Mouse (Mus musculus) C2C12 (cell line): ENCODE measurements around the gene Epdr1. TPM values are rescaled to one million over a fixed set of nuclear protein-coding genes. Genes with fewer than 3 reads are reported as not detected.

Experiments used
- H3K27me3 ChIP-seq: one replicate; pipeline ENCODE4 v1.6.1; 2011; ENCODE audit not compliant: control insufficient read depth, insufficient read depth, insufficient read length
- H3K36me3 ChIP-seq: one replicate; pipeline ENCODE4 v1.6.1; 2011; ENCODE audit not compliant: control insufficient read depth, insufficient read depth
- H3K4me3 ChIP-seq: one replicate; pipeline ENCODE4 v1.5.1; 2011; ENCODE audit warnings: mild to moderate bottlenecking, control low read depth; ENCODE audit not compliant: poor library complexity, insufficient read depth, severe bottlenecking
- H3K79me2 ChIP-seq: one replicate; pipeline ENCODE4 v1.6.1; 2011; ENCODE audit not compliant: control insufficient read depth, insufficient read depth
- H3K79me3 ChIP-seq: one replicate; pipeline ENCODE4 v1.6.1; 2011; ENCODE audit warnings: low read depth, control low read depth
- H3ac ChIP-seq: one replicate; pipeline ENCODE3; 2011; ENCODE audit warnings: low read depth; ENCODE audit not compliant: control insufficient read depth, insufficient read length
- CEBPB ChIP-seq: IDR thresholded peaks from one replicate; pipeline ENCODE4 v1.6.1; 2011; ENCODE audit warnings: low read depth, mild to moderate bottlenecking, control low read depth, moderate library complexity
- CTCF ChIP-seq: IDR thresholded peaks from one replicate; pipeline ENCODE4 v1.5.1; 2011; ENCODE audit not compliant: control insufficient read depth, insufficient read depth, insufficient read length
- FOSL1 ChIP-seq: IDR thresholded peaks from one replicate; pipeline ENCODE4 v1.8.0; 2011; ENCODE audit warnings: mild to moderate bottlenecking, low read length; ENCODE audit not compliant: poor library complexity, insufficient read depth, severe bottlenecking
- MAX ChIP-seq: IDR thresholded peaks from one replicate; pipeline ENCODE4 v1.6.1; 2011; ENCODE audit warnings: mild to moderate bottlenecking, control low read depth
- MYOD1 ChIP-seq: IDR thresholded peaks from one replicate; pipeline ENCODE4 v1.6.1; 2011; ENCODE audit warnings: low read depth; ENCODE audit not compliant: control insufficient read depth, insufficient read length
- MYOG ChIP-seq: IDR thresholded peaks from one replicate; pipeline ENCODE4 v1.6.1; 2011; ENCODE audit not compliant: control insufficient read depth, insufficient read length; ENCODE audit errors: extremely low read depth
- USF1 ChIP-seq: IDR thresholded peaks from one replicate; pipeline ENCODE4 v1.6.1; 2011; ENCODE audit warnings: low read depth, mild to moderate bottlenecking, control low read depth, moderate library complexity
- polyA plus RNA-seq: library from polyadenylated mRNA; unstranded; fragments of >200 nt; fragmentation: generic; extraction: Trizol; gene quantifications from one replicate; pipeline ENCODE4 v1.2.1, GENCODE M21; 2012; ENCODE audit warnings: missing spikeins

Gene Epdr1
- polyA plus RNA-seq, 1 experiment, result 30.6 TPM

DNA sequence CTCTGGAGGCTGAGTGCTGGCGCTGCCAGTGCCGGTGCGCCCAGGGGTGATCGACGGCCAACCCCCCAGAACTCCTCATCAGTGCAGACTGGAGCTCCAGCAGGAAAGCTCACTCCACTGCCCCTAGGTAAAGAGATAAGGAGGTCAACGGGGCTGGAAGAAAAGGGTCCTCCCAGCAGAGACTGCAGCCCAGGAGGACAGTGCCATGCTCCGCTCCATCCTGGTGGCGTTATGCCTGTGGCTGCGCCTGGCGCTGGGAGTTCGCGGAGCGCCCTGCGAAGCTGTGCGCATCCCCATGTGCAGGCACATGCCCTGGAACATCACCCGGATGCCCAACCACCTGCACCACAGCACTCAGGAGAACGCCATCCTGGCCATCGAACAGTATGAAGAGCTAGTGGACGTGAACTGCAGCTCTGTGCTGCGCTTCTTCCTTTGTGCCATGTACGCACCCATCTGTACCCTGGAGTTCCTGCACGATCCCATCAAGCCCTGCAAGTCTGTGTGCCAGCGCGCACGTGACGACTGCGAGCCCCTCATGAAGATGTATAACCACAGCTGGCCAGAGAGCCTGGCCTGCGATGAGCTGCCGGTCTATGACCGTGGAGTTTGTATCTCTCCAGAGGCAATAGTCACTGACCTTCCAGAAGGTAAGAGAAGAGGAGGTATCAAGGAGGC, 3.6 kb upstream of the Epdr1 start:
- TF ChIP-seq CTCF (no peak), MYOD1 (peak; percentile 3), USF1 (no peak), MYOG (no peak), MAX (no peak), CEBPB (no peak), FOSL1 (no peak)

GRCm38 (mm10) chr13:19622573-19623227, 3.0 kb upstream of the Epdr1 start, which contains the start of gene Sfrp4:
Gene Sfrp4 (plus strand): TSS chr13:19623104.
- Histone ChIP-seq H3K27me3 (no peaks in the 10 kb centered on the region), H3K36me3 (no peaks in the 10 kb centered on the region), H3ac (peak within 1 kb of the TSS; percentile 39), H3K79me2 (peaks cover 16% of the 10 kb centered on the region), H3K4me3 (no peak within 1 kb of the TSS), H3K79me3 (peaks cover 12% of the 10 kb centered on the region)
- no peak for TF ChIP-seq CEBPB
- no peak for TF ChIP-seq FOSL1
- no peak for TF ChIP-seq MAX
- TF ChIP-seq MYOG, result no peak
- TF ChIP-seq CTCF, result no peak
- no peak for TF ChIP-seq MYOD1
- TF ChIP-seq USF1, result no peak

More for the DNA sequence above, 3.6 kb upstream of the Epdr1 start:
- Histone ChIP-seq H3K36me3 (no peaks in the 10 kb centered on the region), H3K27me3 (no peaks in the 10 kb centered on the region), H3K79me2 (peaks cover 9% of the 10 kb centered on the region), H3K79me3 (peaks cover 5% of the 10 kb centered on the region), H3K4me3 (no peak overlapping the region), H3ac (peak overlapping the region; percentile 39)

GRCm38 (mm10) chr13:19618841-19619215, 899 bp downstream of the Epdr1 start:
- no peaks in the 10 kb centered on the region for H3K36me3 ChIP-seq
- H3K4me3 ChIP-seq, result peak overlapping the region; percentile 56
- peaks cover 19% of the 10 kb centered on the region for H3K79me3 ChIP-seq
- H3K27me3 ChIP-seq, result no peaks in the 10 kb centered on the region
- TF ChIP-seq CEBPB (no peak), FOSL1 (no peak), MYOD1 (no peak), MYOG (no peak), CTCF (no peak), USF1 (no peak), MAX (no peak)
- H3K79me2 ChIP-seq, result peaks cover 42% of the 10 kb centered on the region
- H3ac ChIP-seq, result peak overlapping the region; percentile 97

DNA sequence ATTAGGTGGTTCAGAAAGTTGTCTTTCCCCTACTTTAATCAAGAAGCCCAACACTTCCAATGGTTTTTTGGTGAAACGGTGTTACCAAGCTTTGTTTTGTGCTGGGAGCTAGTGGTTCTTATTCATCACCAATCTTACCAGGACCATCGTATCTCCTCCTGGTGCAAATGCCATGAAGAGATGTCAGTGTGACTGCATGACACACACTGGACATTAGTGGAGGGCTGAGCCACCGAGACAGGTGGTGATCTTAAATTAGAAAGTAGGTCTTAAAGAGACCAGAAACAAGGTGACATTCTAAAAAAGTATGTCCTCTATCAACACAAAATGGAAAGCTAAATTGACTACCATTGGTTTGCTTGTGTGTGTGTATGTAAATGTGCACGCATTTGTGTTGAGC, 1.6 kb downstream of the Epdr1 start:
- no peak overlapping the region for H3ac ChIP-seq
- H3K79me2 ChIP-seq, result peaks cover 50% of the 10 kb centered on the region
- peak overlapping the region; percentile 56 for H3K4me3 ChIP-seq
- peaks cover 19% of the 10 kb centered on the region for H3K79me3 ChIP-seq
- H3K27me3 ChIP-seq, result no peaks in the 10 kb centered on the region
- TF ChIP-seq CTCF, result no peak
- TF ChIP-seq MAX, result no peak
- H3K36me3 ChIP-seq, result no peaks in the 10 kb centered on the region

- no peak overlapping the region for H3ac ChIP-seq
- H3K79me2 ChIP-seq, result peaks cover 50% of the 10 kb centered on the region
- TF ChIP-seq MYOD1 (no peak), MYOG (no peak), USF1 (no peak), FOSL1 (no peak), CEBPB (no peak), CTCF (no peak), MAX (no peak)
- H3K4me3 ChIP-seq, result no peak overlapping the region
- no peaks in the 10 kb centered on the region for H3K36me3 ChIP-seq
- H3K79me3 ChIP-seq, result peaks cover 23% of the 10 kb centered on the region
- no peaks in the 10 kb centered on the region for H3K27me3 ChIP-seq
Measured at GRCm38 (mm10) chr13:19614311-19614710, 5.4 kb downstream of the Epdr1 start.

GRCm38 (mm10) chr13:19613426-19613825, 6.3 kb downstream of the Epdr1 start:
- TF ChIP-seq MYOD1 (no peak), USF1 (no peak), FOSL1 (no peak), CEBPB (no peak), MYOG (no peak), MAX (no peak), CTCF (no peak)
- Histone ChIP-seq H3ac (no peak overlapping the region), H3K36me3 (peaks cover 5% of the 10 kb centered on the region)

More at GRCm38 (mm10) chr13:19613426-19613825, 6.3 kb downstream of the Epdr1 start:
- H3K79me3 ChIP-seq, result peaks cover 18% of the 10 kb centered on the region
- peaks cover 47% of the 10 kb centered on the region for H3K79me2 ChIP-seq
- no peak overlapping the region for H3K4me3 ChIP-seq
- no peaks in the 10 kb centered on the region for H3K27me3 ChIP-seq
